Mouse (Mus musculus) heart, postnatal 0 days (tissue): Measurements from ENCODE around the gene Slc17a1. TPM values are rescaled to one million over a fixed set of nuclear protein-coding genes. Genes with fewer than 3 reads are reported as not detected.

ENCODE experiments used
- ATAC-seq: fragments of 200-750 bp; cut with Nextera tagmentation; 2 replicates; pipeline ENCODE4 v1.8.0; 2017; ENCODE audit warnings: low read depth, moderate number of reproducible peaks, moderate library complexity; ENCODE audit not compliant: insufficient read depth
- DNase-seq: peaks from one replicate; pipeline ENCODE4 v3.0.0-alpha.2; 2016; ENCODE audit warnings: low spot score
- H3K27ac ChIP-seq: fragments of 300-500 bp; sonication (generic); 2 replicates; pipeline ENCODE4 v1.5.1; 2014; ENCODE audit warnings: low read depth, mild to moderate bottlenecking
- H3K27me3 ChIP-seq: fragments of 300-500 bp; sonication (generic); 2 replicates; pipeline ENCODE4 v1.6.1; 2014; ENCODE audit warnings: low read length, mixed read lengths; ENCODE audit not compliant: control insufficient read depth, insufficient read depth
- H3K36me3 ChIP-seq: fragments of 300-500 bp; sonication (generic); replicated peaks from 2 replicates; pipeline ENCODE4 v1.6.1; 2014; ENCODE audit warnings: low read length, mixed read lengths; ENCODE audit not compliant: control insufficient read depth, insufficient read depth
- H3K4me1 ChIP-seq: fragments of 300-500 bp; sonication (generic); 2 replicates; pipeline ENCODE4 v1.6.1; 2014; ENCODE audit warnings: antibody characterized with exemption; ENCODE audit not compliant: control insufficient read depth, insufficient read depth
- H3K4me2 ChIP-seq: fragments of 300-500 bp; sonication (generic); 2 replicates; pipeline ENCODE4 v1.6.1; 2014; ENCODE audit warnings: low read depth, mild to moderate bottlenecking, low read length, moderate library complexity
- H3K4me3 ChIP-seq: fragments of 300-500 bp; sonication (generic); 2 replicates; pipeline ENCODE4 v1.5.1; 2014; ENCODE audit warnings: low read depth, low read length
- H3K9ac ChIP-seq: fragments of 300-500 bp; sonication (generic); replicated peaks from 2 replicates; pipeline ENCODE4 v1.6.1; 2014; ENCODE audit warnings: low read depth, low read length, mixed read lengths
- H3K9me3 ChIP-seq: fragments of 300-500 bp; sonication (generic); replicated peaks from 2 replicates; pipeline ENCODE4 v1.6.1; 2016; ENCODE audit warnings: low read length; ENCODE audit not compliant: control insufficient read depth
- CTCF ChIP-seq: IDR thresholded peaks from 2 replicates; pipeline ENCODE4 v1.5.1; 2016; ENCODE audit warnings: antibody characterized with exemption, control low read depth, low read depth
- EP300 ChIP-seq: IDR thresholded peaks from 2 replicates; pipeline ENCODE4 v1.6.1; 2016; ENCODE audit warnings: antibody characterized with exemption, low read depth
- WGBS: fragments of 180-500 bp; shearing (Covaris S2); extraction: QIAGEN DNeasy Blood & Tissue Kit; methylation state at CpG from one replicate; pipeline ENCODE4 v1.1.7; 2014; 5-methylcytosine and 5-hydroxymethylcytosine counted together
- polyA plus RNA-seq: library from polyadenylated mRNA; unstranded; fragments of >200 nt; fragmentation: Nextera tagmentation; extraction: Ambion mirVana; gene quantifications from 2 replicates; pipeline ENCODE4 v1.2.1, GENCODE M21; 2015
- total RNA-seq: library from RNA; depleted of rRNA; stranded (reverse); fragments of >200 nt; gene quantifications from 2 replicates; pipeline ENCODE4 v1.2.3, GENCODE M21; 2014; ENCODE audit warnings: low replicate concordance; rRNA removed

The Slc17a1 gene
- total RNA-seq (not detected in 2 replicates), polyA plus RNA-seq (not detected in 2 replicates)

DNA sequence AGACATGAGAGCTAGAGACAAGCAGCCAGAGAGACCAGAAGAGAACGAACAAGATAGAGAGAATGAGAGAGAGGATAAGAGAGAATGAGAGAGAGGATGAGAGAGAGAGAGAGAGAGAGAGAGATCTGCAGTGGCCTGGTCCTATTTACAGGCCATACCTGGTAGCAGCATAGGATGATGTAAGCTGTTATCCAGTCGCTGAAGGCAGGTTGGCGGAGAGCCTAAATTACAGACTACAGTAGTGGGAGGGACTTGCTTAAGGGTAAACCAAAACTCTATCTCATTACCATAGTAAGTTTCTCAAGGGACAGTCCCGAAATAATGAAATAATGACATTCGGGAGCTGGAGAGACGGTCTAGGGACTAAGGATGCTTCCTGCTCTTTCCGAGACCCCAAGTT is at the start of gene Slc17a1:
TSS of gene Slc17a1 (plus strand) at position 346 of the 400 bp plus-strand sequence.
- 69% methylated on average over 7 of the region's 7 CpGs for WGBS
- Histone ChIP-seq H3K27me3 (no peaks in the 10 kb centered on the region), H3K9me3 (no peaks in the 10 kb centered on the region), H3K9ac (no peak within 1 kb of the TSS), H3K4me1 (no peaks in the 10 kb centered on the region), H3K4me2 (no peak within 1 kb of the TSS), H3K36me3 (no peaks in the 10 kb centered on the region), H3K27ac (no peak within 1 kb of the TSS), H3K4me3 (no peak within 1 kb of the TSS)
- ATAC-seq: no peak
- DNase-seq: no peak
- TF ChIP-seq EP300: no peak
- no peak for TF ChIP-seq CTCF

DNA sequence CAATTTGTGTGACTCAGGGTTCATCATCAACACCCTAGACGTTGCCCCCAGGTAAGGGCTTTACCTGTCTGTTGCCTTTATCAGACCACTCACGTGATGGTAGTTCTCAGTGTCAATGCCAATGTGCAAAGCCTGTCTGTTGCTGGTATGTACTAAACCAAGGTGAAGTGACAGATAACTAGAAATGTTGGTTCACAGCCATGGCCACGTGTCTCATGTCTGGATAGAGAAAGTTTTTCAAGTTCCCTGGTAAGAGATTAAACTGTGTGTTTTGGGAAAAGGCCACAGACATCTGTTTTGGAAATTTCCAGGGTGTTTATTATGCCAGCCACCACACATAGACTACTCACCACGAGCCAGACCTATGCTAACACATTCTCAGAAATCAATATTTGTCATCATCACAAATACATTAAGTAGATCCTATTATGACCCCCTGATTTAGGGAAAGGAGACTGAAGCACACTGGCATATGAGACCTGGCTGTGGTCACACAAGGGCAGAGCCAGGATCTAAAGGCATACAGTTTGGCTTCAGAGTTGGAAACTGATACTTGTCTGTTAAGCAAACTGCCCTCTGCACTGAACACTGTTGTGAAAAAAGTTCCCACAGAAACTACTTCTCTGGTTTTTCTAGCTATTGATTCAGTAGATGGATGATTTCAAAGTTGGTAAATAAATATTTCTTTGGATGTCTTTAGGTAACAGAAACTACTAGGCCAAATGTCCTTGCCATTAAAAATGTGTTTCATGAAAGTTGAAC is 47.2 kb upstream of the Slc17a1 start:
- WGBS: 43% methylated on average over 4 of the region's 4 CpGs
- ATAC-seq: no peak
- H3K4me2 ChIP-seq: no peak overlapping the region

GRCm38 (mm10) chr13:23822213-23822612 is 45.3 kb upstream of the Slc17a1 start:
- H3K4me1 ChIP-seq: no peaks in the 10 kb centered on the region
- H3K9me3 ChIP-seq: no peaks in the 10 kb centered on the region
- H3K9ac ChIP-seq: no peak overlapping the region
- H3K36me3 ChIP-seq: no peaks in the 10 kb centered on the region
- DNase-seq (no peak), ATAC-seq (no peak)
- no peak overlapping the region for H3K27ac ChIP-seq
- TF ChIP-seq EP300 (no peak), CTCF (no peak)
- H3K4me2 ChIP-seq: no peak overlapping the region
- H3K27me3 ChIP-seq: no peaks in the 10 kb centered on the region
- 12% methylated on average over 3 of the region's 3 CpGs for WGBS
- H3K4me3 ChIP-seq: no peak overlapping the region

More for the DNA sequence above, 47.2 kb upstream of the Slc17a1 start:
- H3K4me3 ChIP-seq: no peak overlapping the region
- no peaks in the 10 kb centered on the region for H3K36me3 ChIP-seq
- no peaks in the 10 kb centered on the region for H3K4me1 ChIP-seq
- H3K9me3 ChIP-seq: no peaks in the 10 kb centered on the region
- H3K9ac ChIP-seq: no peak overlapping the region
- TF ChIP-seq CTCF: no peak
- no peak for TF ChIP-seq EP300
- DNase-seq: no peak
- no peak overlapping the region for H3K27ac ChIP-seq
- no peaks in the 10 kb centered on the region for H3K27me3 ChIP-seq

- no peak overlapping the region for H3K9ac ChIP-seq
- H3K27me3 ChIP-seq: no peaks in the 10 kb centered on the region
- no peak for DNase-seq
- no peak overlapping the region for H3K4me2 ChIP-seq
- no peak overlapping the region for H3K27ac ChIP-seq
- no peaks in the 10 kb centered on the region for H3K4me1 ChIP-seq
- no peak for ATAC-seq
- TF ChIP-seq CTCF (no peak), EP300 (no peak)
- no peaks in the 10 kb centered on the region for H3K9me3 ChIP-seq
- no peak overlapping the region for H3K4me3 ChIP-seq
- no peaks in the 10 kb centered on the region for H3K36me3 ChIP-seq
- WGBS: 49% methylated on average over 3 of the region's 3 CpGs
Measured at GRCm38 (mm10) chr13:23826606-23827005, 40.9 kb upstream of the Slc17a1 start.

- Histone ChIP-seq H3K4me2 (no peak overlapping the region), H3K36me3 (no peaks in the 10 kb centered on the region), H3K4me1 (no peaks in the 10 kb centered on the region), H3K9ac (no peak overlapping the region), H3K27ac (no peak overlapping the region), H3K4me3 (no peak overlapping the region), H3K9me3 (no peaks in the 10 kb centered on the region), H3K27me3 (0 out of 2 replicates have a peak, but pooled peaks cover 3% of the 10 kb centered on the region)
- TF ChIP-seq EP300 (no peak), CTCF (peak; percentile 67)
- 14% methylated on average over 6 of the region's 6 CpGs for WGBS
- peak; percentile 52 for DNase-seq
- no peak for ATAC-seq
Measured at GRCm38 (mm10) chr13:23833053-23833452, 34.5 kb upstream of the Slc17a1 start.
